Mouse (Mus musculus) E14TG2a.4 (cell line): ENCODE results near the gene Mtap.

Experiments
- CTCF ChIP-seq: conservative IDR thresholded peaks from 2 replicates; pipeline ENCODE4 v1.5.1; 2014; ENCODE audit warnings: low read length
- NANOG ChIP-seq: IDR thresholded peaks from 2 replicates; pipeline ENCODE4 v1.6.1; 2014; ENCODE audit warnings: borderline replicate concordance, low read length, mixed read lengths
- POU5F1 ChIP-seq: IDR thresholded peaks from 2 replicates; pipeline ENCODE4 v1.6.1; 2014; ENCODE audit warnings: low read length, borderline replicate concordance

GRCm38 (mm10) chr4:89210314-89210713 is 73.4 kb downstream of the Mtap start:
- TF ChIP-seq NANOG (no peak), CTCF (no peak), POU5F1 (no peak)
